Mouse (Mus musculus) CH12.LX (cell line): ENCODE results near the gene 2810459M11Rik. TPM values are rescaled to one million over a fixed set of nuclear protein-coding genes. Genes with fewer than 3 reads are reported as not detected.

ENCODE experiments used
- DNase-seq: peaks from one replicate; pipeline ENCODE4 v3.0.0-alpha.2; 2013; ENCODE audit errors: extremely low read depth
- H3K27ac ChIP-seq: 2 replicates; pipeline ENCODE4 v1.5.1; 2012; ENCODE audit warnings: low read depth, mild to moderate bottlenecking, control low read depth, moderate library complexity; ENCODE audit not compliant: insufficient read depth
- H3K27me3 ChIP-seq: replicated peaks from 2 replicates; pipeline ENCODE3; 2012; ENCODE audit warnings: inconsistent platforms
- H3K36me3 ChIP-seq, 2 experiments: replicated peaks in 1 of 2; 2 replicates each; pipeline versions ENCODE3 to v1.6.1; 2012; ENCODE audit warnings: inconsistent platforms in 1 of 2, low read length in 1 of 2, mild to moderate bottlenecking in 1 of 2, mixed read lengths in 1 of 2, moderate library complexity in 1 of 2; ENCODE audit not compliant: control insufficient read depth in 1 of 2, insufficient read depth in 1 of 2
- H3K4me1 ChIP-seq, 2 experiments: 2 replicates each; pipeline ENCODE4 v1.6.1; 2012; ENCODE audit warnings: inconsistent platforms in 1 of 2, moderate library complexity in 1 of 2; ENCODE audit not compliant: insufficient read depth in 2 of 2, control insufficient read depth in 1 of 2
- H3K4me2 ChIP-seq: 2 replicates; pipeline ENCODE4 v1.6.1; 2012; ENCODE audit warnings: low read depth, mild to moderate bottlenecking, control low read depth; ENCODE audit not compliant: poor library complexity, insufficient read depth, severe bottlenecking
- H3K4me3 ChIP-seq, 3 experiments: fragments of 150-350 bp in 1 of 3; sonication (generic) in 1 of 3; replicated peaks in 1 of 3; 2 replicates each; pipeline versions ENCODE3 to v1.5.1; 2011 to 2012; ENCODE audit warnings: low read depth in 2 of 3, low read length in 2 of 3, mild to moderate bottlenecking in 2 of 3, moderate library complexity in 2 of 3, control low read depth in 1 of 3, improper control_type of control experiment in 1 of 3, inconsistent platforms in 1 of 3, mixed read lengths in 1 of 3; ENCODE audit not compliant: poor library complexity in 1 of 3
- H3K79me2 ChIP-seq: replicated peaks from 2 replicates; pipeline ENCODE4 v1.6.1; 2012; ENCODE audit warnings: mild to moderate bottlenecking, moderate library complexity; ENCODE audit not compliant: control insufficient read depth, poor library complexity, insufficient read depth, severe bottlenecking; ENCODE audit errors: extremely low read depth
- H3K9ac ChIP-seq: 2 replicates; pipeline ENCODE4 v1.6.1; 2012; ENCODE audit warnings: low read depth, mild to moderate bottlenecking, control low read depth, moderate library complexity; ENCODE audit not compliant: insufficient read depth
- H3K9me3 ChIP-seq: replicated peaks from 2 replicates; pipeline ENCODE3; 2012; ENCODE audit warnings: low read length, inconsistent platforms, mixed read lengths
- BHLHE40 ChIP-seq: IDR thresholded peaks from 2 replicates; pipeline ENCODE4 v1.6.1; 2011; ENCODE audit warnings: mild to moderate bottlenecking, low read depth, low read length, improper control_type of control experiment
- CHD2 ChIP-seq: IDR thresholded peaks from 2 replicates; pipeline ENCODE4 v1.6.1; 2011; ENCODE audit warnings: low read length, improper control_type of control experiment
- E2F4 ChIP-seq: IDR thresholded peaks from 2 replicates; pipeline ENCODE4 v1.6.1; 2011; ENCODE audit warnings: low read depth, low read length, improper control_type of control experiment; ENCODE audit not compliant: insufficient replicate concordance
- ELF1 ChIP-seq: IDR thresholded peaks from 2 replicates; pipeline ENCODE4 v1.6.1; 2014; ENCODE audit warnings: low read depth, mild to moderate bottlenecking, inconsistent platforms, low read length, improper control_type of control experiment
- EP300 ChIP-seq: IDR thresholded peaks from 2 replicates; pipeline ENCODE4 v1.6.1; 2011; ENCODE audit warnings: low read length, improper control_type of control experiment
- ETS1 ChIP-seq: conservative IDR thresholded peaks from 2 replicates; pipeline ENCODE4 v1.6.1; 2012; ENCODE audit warnings: low read depth, mild to moderate bottlenecking, inconsistent platforms, low read length, improper control_type of control experiment, moderate library complexity
- GABPA ChIP-seq: IDR thresholded peaks from 2 replicates; pipeline ENCODE4 v1.6.1; 2012; ENCODE audit warnings: low read depth, low read length, improper control_type of control experiment, inconsistent platforms; ENCODE audit not compliant: insufficient replicate concordance
- HCFC1 ChIP-seq: IDR thresholded peaks from 2 replicates; pipeline ENCODE4 v1.6.1; 2012; ENCODE audit warnings: low read depth, mild to moderate bottlenecking, inconsistent platforms, low read length, improper control_type of control experiment
- JUN ChIP-seq: IDR thresholded peaks from 2 replicates; pipeline ENCODE4 v1.6.1; 2011; ENCODE audit warnings: low read depth, mild to moderate bottlenecking, low read length, improper control_type of control experiment, moderate library complexity; ENCODE audit not compliant: insufficient read depth
- JUND ChIP-seq: conservative IDR thresholded peaks from 2 replicates; pipeline ENCODE4 v1.6.1; 2011; ENCODE audit warnings: low read depth, low read length, improper control_type of control experiment
- KAT2A ChIP-seq: IDR thresholded peaks from 2 replicates; pipeline ENCODE4 v1.6.1; 2012; ENCODE audit warnings: low read length, improper control_type of control experiment, inconsistent platforms; ENCODE audit not compliant: insufficient replicate concordance
- MAX ChIP-seq: IDR thresholded peaks from 2 replicates; pipeline ENCODE4 v1.6.1; 2011; ENCODE audit warnings: low read length, improper control_type of control experiment
- MAZ ChIP-seq: IDR thresholded peaks from 2 replicates; pipeline ENCODE4 v1.6.1; 2012; ENCODE audit warnings: low read depth, mild to moderate bottlenecking, inconsistent platforms, low read length, improper control_type of control experiment, moderate library complexity
- MEF2A ChIP-seq: IDR thresholded peaks from 2 replicates; pipeline ENCODE4 v1.6.1; 2014; ENCODE audit warnings: low read depth, mild to moderate bottlenecking, inconsistent platforms, low read length, improper control_type of control experiment, borderline replicate concordance
- MXI1 ChIP-seq: IDR thresholded peaks from 2 replicates; pipeline ENCODE4 v1.6.1; 2011; ENCODE audit warnings: mild to moderate bottlenecking, low read depth, low read length, improper control_type of control experiment
- NELFE ChIP-seq: IDR thresholded peaks from 2 replicates; pipeline ENCODE4 v1.6.1; 2011; ENCODE audit warnings: low read depth, low read length, improper control_type of control experiment
- POLR2AphosphoS2 ChIP-seq: IDR thresholded peaks from 2 replicates; pipeline ENCODE4 v1.6.1; 2011; ENCODE audit warnings: low read depth, low read length, improper control_type of control experiment
- RCOR1 ChIP-seq: conservative IDR thresholded peaks from 2 replicates; pipeline ENCODE4 v1.6.1; 2012; ENCODE audit warnings: low read depth, mild to moderate bottlenecking, inconsistent platforms, low read length, improper control_type of control experiment
- TBP ChIP-seq: conservative IDR thresholded peaks from 2 replicates; pipeline ENCODE4 v1.6.1; 2011; ENCODE audit warnings: low read depth, low read length, improper control_type of control experiment
- ZKSCAN1 ChIP-seq: IDR thresholded peaks from 2 replicates; pipeline ENCODE4 v1.6.1; 2012; ENCODE audit warnings: low read depth, inconsistent platforms, low read length, improper control_type of control experiment, borderline replicate concordance
- ZNF384 ChIP-seq: IDR thresholded peaks from 2 replicates; pipeline ENCODE4 v1.6.1; 2012; ENCODE audit warnings: low read depth, low read length, improper control_type of control experiment, inconsistent platforms
- dilution Hi-C: fragments of 300-500 bp; cut with MboI; formaldehyde crosslinking; loops from 2 replicates; pipeline ENCODE4 v1.14.3; 2020; ENCODE audit warnings: low sequenced_read_pairs; ENCODE audit not compliant: extremely low pct_unique_long_range_greater_than_20kb, extremely low pct_ligation_motif_present
- in situ Hi-C: fragments of 300-500 bp; cut with MboI; formaldehyde crosslinking; loops from 3 replicates; pipeline ENCODE4 v1.14.3; 2019; ENCODE audit warnings: low sequenced_read_pairs, low pct_ligation_motif_present, low pct_unique_long_range_greater_than_20kb, mixed read lengths
- polyA plus RNA-seq: library from polyadenylated mRNA; unstranded; fragments of >175 nt; gene quantifications from 2 replicates; pipeline ENCODE4 v1.2.1, GENCODE M21; 2012; ENCODE audit warnings: low read depth; ENCODE audit not compliant: insufficient read length
- total RNA-seq, 2 experiments: library from RNA; depleted of rRNA; stranded (reverse); fragments of 300-350 nt in 1 of 2; fragments of >200 nt in 1 of 2; gene quantifications; 2 replicates each; pipeline ENCODE4 v1.2.3; 2012 to 2014

The 2810459M11Rik gene
- total and polyA plus RNA-seq, 3 experiments: not detected

DNA sequence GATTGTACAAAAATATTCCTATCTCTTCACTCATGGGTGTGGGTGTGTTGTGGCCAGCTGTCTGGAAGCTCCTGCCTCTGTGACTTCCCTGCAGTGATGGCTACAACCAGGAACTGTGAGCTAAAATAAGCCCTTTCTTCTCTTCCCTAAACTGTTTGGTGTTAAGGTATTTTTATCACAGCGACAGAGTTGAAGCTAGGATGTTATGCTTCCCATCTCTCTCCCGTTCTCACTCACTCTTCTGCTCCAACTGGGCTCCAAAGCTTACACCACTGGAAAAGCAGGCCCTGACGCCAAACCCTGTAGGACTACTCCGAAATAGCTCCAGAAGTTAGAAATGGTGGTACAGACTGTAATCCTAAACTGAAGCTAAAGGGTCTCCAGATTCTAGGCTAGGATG is 607 bp upstream of the 2810459M11Rik start:
- DNase-seq: no peak
- in situ Hi-C loops (no loop called here), dilution Hi-C loops (no loop called here)
- Histone ChIP-seq H3K4me2 (no peak overlapping the region), H3K9ac (no peak overlapping the region), H3K79me2 (no peaks in the 10 kb centered on the region), H3K36me3 (no peaks in the 10 kb centered on the region), H3K27ac (no peak overlapping the region), H3K4me1 (peaks cover 0 to 3% of the 10 kb centered on the region in 2 experiments; a peak in 1 of 4 replicates), H3K4me3 (no peak overlapping the region), H3K27me3 (peaks cover 64% of the 10 kb centered on the region), H3K9me3 (peaks cover 21% of the 10 kb centered on the region)
- TF ChIP-seq MAZ (no peak), MXI1 (no peak), POLR2AphosphoS2 (no peak), EP300 (no peak), MAX (no peak)

DNA sequence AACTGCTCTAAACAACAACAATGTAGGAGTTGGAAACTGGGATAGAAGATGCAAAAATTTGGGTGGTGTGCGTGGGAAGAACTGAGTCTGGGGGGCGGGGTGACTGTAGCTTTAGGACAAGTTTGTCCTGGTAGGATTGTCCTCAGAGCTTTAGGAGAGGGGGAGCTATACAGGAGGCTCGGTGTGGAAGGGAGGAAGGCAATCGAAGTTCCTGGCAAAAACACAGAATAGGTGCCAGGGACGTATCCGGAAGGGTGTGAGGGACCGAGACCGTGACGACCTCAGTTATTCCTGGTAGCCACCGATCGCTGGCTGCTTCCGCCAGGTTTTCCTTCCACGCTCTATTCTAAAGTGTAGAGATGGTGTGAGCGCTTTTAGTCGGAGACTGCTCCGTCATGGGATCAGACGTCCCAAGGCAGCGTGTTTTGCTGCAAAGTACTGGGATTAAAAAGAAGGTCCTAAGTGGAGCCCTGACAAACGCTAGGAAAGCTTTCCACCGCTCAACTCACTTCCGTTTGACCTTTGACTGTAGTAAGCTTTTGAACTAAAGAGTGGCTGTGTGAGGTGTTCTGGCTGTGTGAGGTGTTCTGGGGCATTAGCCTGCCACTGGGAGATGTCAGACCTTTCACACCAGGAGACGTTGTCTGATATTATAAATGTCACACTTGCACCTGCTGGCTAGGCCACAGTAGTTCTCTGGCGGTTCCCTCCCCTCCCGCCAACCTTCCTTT is 1.3 kb downstream of the 2810459M11Rik start:
- peaks cover 0 to 3% of the 10 kb centered on the region in 2 experiments; a peak in 1 of 4 replicates for H3K4me1 ChIP-seq
- no peaks in the 10 kb centered on the region for H3K79me2 ChIP-seq
- no peak overlapping the region for H3K4me3 ChIP-seq
- TF ChIP-seq ELF1: no peak
- no peak for TF ChIP-seq MEF2A
- TF ChIP-seq, all 38 proteins: peak for 0
- H3K9ac ChIP-seq: no peak overlapping the region
- no peak for DNase-seq
- in situ Hi-C loops (no loop called here), dilution Hi-C loops (no loop called here)
- no peak overlapping the region for H3K27ac ChIP-seq
- H3K4me2 ChIP-seq: no peak overlapping the region; the same call in 1 of the 2 replicates
- H3K27me3 ChIP-seq: peaks cover 64% of the 10 kb centered on the region
- H3K36me3 ChIP-seq: no peaks in the 10 kb centered on the region
- H3K9me3 ChIP-seq: peaks cover 17% of the 10 kb centered on the region

DNA sequence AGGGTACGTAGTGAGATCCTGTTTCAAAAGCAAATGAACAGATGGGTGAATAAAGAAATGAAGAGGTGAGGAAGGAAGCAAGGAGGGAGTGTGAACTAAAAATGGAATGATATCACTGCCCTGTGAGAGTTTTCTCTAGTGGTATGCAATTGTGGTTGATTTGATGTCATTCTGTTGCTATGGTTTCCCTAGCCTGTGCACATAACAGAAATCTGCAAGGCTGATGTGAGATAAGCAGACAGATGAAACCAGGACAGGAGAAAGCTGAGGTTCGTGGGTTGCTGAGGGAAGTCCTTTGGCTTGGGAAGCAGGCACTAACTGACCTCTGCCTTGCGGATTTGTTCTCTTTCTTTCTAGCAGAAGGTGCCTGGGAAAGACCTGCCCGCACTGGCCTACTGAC is 2.6 kb downstream of the 2810459M11Rik start:
- H3K27me3 ChIP-seq: peaks cover 68% of the 10 kb centered on the region
- no peaks in the 10 kb centered on the region for H3K79me2 ChIP-seq
- H3K36me3 ChIP-seq: no peaks in the 10 kb centered on the region
- no peak overlapping the region for H3K9ac ChIP-seq
- in situ Hi-C loops: no loop called here
- no peak overlapping the region for H3K4me2 ChIP-seq
- H3K27ac ChIP-seq: no peak overlapping the region
- H3K4me3 ChIP-seq: no peak overlapping the region
- peaks cover 0 to 3% of the 10 kb centered on the region in 2 experiments; a peak in 1 of 4 replicates for H3K4me1 ChIP-seq
- no peak for DNase-seq
- peaks cover 13% of the 10 kb centered on the region for H3K9me3 ChIP-seq
- dilution Hi-C loops: no loop called here
- no peak for TF ChIP-seq GABPA
- no peak for TF ChIP-seq JUN
- no peak for TF ChIP-seq RCOR1
- no peak for TF ChIP-seq ZNF384
- no peak for TF ChIP-seq BHLHE40
- TF ChIP-seq ELF1: no peak
- no peak for TF ChIP-seq ETS1
- no peak for TF ChIP-seq MAX
- no peak for TF ChIP-seq ZKSCAN1
- no peak for TF ChIP-seq EP300
- TF ChIP-seq TBP: no peak
- no peak for TF ChIP-seq KAT2A
- TF ChIP-seq JUND: no peak
- TF ChIP-seq NELFE: no peak
- TF ChIP-seq E2F4: no peak
- no peak for TF ChIP-seq CHD2
- no peak for TF ChIP-seq HCFC1
- TF ChIP-seq MEF2A: no peak
